In the genomic region with DNA sequence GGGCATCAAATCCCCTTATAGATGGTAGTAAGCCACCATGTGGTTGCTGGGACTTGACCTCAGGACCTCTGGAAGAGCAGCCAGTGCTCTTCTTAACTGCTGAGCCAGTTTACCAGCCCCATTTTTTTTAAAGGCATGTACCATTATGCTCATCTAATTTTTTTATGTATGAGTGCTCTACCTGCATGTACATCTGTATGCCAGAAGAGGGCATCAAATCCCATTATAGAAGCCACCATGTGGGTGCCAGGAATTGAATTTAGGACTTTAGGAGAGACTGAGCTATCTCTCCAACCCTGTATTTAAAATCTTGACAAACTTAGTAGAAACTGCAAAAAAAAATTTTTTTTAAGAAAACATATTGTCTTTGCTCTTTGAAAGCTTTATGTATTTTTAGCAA, we compare ENCODE assay signal across 16 mouse cellular contexts. TPM values are rescaled to one million over a fixed set of nuclear protein-coding genes. Genes with fewer than 3 reads are reported as not detected.
A peak's percentile ranks its signal among the peaks of the same experiment; 100 is the strongest.
DNase-seq lines count a peak whose midpoint lies in the region; ATAC-seq and TF ChIP-seq lines count a peak whose summit lies in the region.
"Had no signal": no experiment of that assay in that cellular context is flagged by ENCODE, and none has a peak within 500 bp of the region (broad histone marks: within the 10 kb centered on the region; RNA-seq: fewer than 3 reads in every experiment).

No protein-coding gene starts in this region.

- no peak for ATAC-seq in CD4-positive, CD25-positive, alpha-beta regulatory T cell, adult 4 months
- ATAC-seq in megakaryocyte progenitor cell, adult 5-6 weeks (replicated peaks; ENCODE audit: poor library complexity) = peak; percentile 52; the same call in 1 of the 2 replicates

- no peak overlapping the region for H3K4me3 ChIP-seq in left cerebral cortex, adult 2 months
- H3K4me3 ChIP-seq: neural tube, embryonic 13.5 days had no signal

- TF ChIP-seq CTCF in left cerebral cortex, adult 2 months (IDR thresholded peaks at IDR 0.05) = peak; percentile 61

- intact Hi-C loops in left cerebral cortex, adult 2 months (cut with DNase I) = no loop called here
- intact Hi-C loops in left cerebral cortex, postnatal 36 days (cut with DNase I) = loop anchor here (2.0 kb wide), 1 partner anchor 178 kb away; no protein-coding TSS in a partner anchor

- DNase-seq in CD4-positive, CD25-positive, alpha-beta regulatory T cell, adult 2 months (ENCODE audit: low read depth, low spot score) = peak; percentile 49
- no peak for DNase-seq in left cerebral cortex, adult 2 months (ENCODE audit: extremely low spot score in 1 of 2, low spot score in 2 of 2)
- no peak for DNase-seq in left cerebral cortex, postnatal 36 days (ENCODE audit: low spot score in 2 of 2)
- DNase-seq in ES-CJ7 (ENCODE audit: low read depth, low spot score) = peak; percentile 45
- DNase-seq in right cerebral cortex, postnatal 10 days (ENCODE audit: low spot score in 2 of 2) = no peak
- no peak for DNase-seq in adrenal gland, postnatal 25 days
- DNase-seq: adrenal gland, adult 2 months; cerebellum, adult 18-20 months; heart, postnatal 36 days; kidney, postnatal 14 days had no signal

- H3K27ac ChIP-seq in left cerebral cortex, adult 2 months = no peak overlapping the region
- H3K27ac ChIP-seq: neural tube, embryonic 13.5 days had no signal

RNA-seq across cellular contexts. Expression of gene Zfp809, which starts 5.0 kb away (rescaled TPM):
- polyA plus RNA-seq in CD4-positive, CD25-positive, alpha-beta regulatory T cell, adult 4 months (2017; shearing (Covaris generic)) = 10 to 100 TPM; 47.0 to 48.9 TPM
- 10 to 100 TPM; 21.4 to 21.8 TPM for total RNA-seq in left cerebral cortex, adult 2 months (2021)
- total RNA-seq in left cerebral cortex, postnatal 36 days (2021) = 10 to 100 TPM; 19.1 to 23.6 TPM
- 42.9 and 52.0 TPM in 2 replicates for total RNA-seq in megakaryocyte progenitor cell, adult 5-6 weeks (2015)
- total RNA-seq in megakaryocyte progenitor cell, adult 5-6 weeks (2017) = 28.8 and 32.3 TPM in 2 replicates
- 46.4 and 52.1 TPM in 2 replicates for total RNA-seq in adrenal gland, postnatal 25 days (2021)

RNA-seq across cellular contexts. Expression of gene Zfp599, which starts 29.1 kb away (rescaled TPM):
- 1 to 10 TPM; 7.1 to 7.4 TPM for polyA plus RNA-seq in CD4-positive, CD25-positive, alpha-beta regulatory T cell, adult 4 months (2017; shearing (Covaris generic))
- 1 to 10 TPM; 3.7 to 4.5 TPM for total RNA-seq in left cerebral cortex, adult 2 months (2021)
- 1 to 10 TPM; 4.3 to 4.4 TPM for total RNA-seq in left cerebral cortex, postnatal 36 days (2021)
- total RNA-seq in megakaryocyte progenitor cell, adult 5-6 weeks (2015) = 6.0 and 7.1 TPM in 2 replicates
- 8.0 and 9.0 TPM in 2 replicates for total RNA-seq in megakaryocyte progenitor cell, adult 5-6 weeks (2017)
- total RNA-seq in adrenal gland, postnatal 25 days (2021) = 0.82 and 1.1 TPM in 2 replicates
- total RNA-seq: gastrocnemius, adult 18-20 months had no signal

RNA-seq across cellular contexts. Expression of gene Zfp872, which starts 42.7 kb away (rescaled TPM):
- polyA plus RNA-seq in CD4-positive, CD25-positive, alpha-beta regulatory T cell, adult 4 months (2017; shearing (Covaris generic)) = not detected
- total RNA-seq in left cerebral cortex, adult 2 months (2021) = not detected
- not detected for total RNA-seq in left cerebral cortex, postnatal 36 days (2021)
- not detected in 2 replicates for total RNA-seq in megakaryocyte progenitor cell, adult 5-6 weeks (2015)
- total RNA-seq in megakaryocyte progenitor cell, adult 5-6 weeks (2017) = not detected in 2 replicates
- total RNA-seq in adrenal gland, postnatal 25 days (2021) = 2.4 and 3.2 TPM in 2 replicates
- total RNA-seq: gastrocnemius, adult 18-20 months had no signal
- polyA plus RNA-seq: C2C12; spleen, adult 2 months had no signal

Comparison
In these comparisons a context has a peak if more than half of its experiments do, and no peak if none do; other contexts are left out.
1. DNase-seq: peak in CD4-positive, CD25-positive, alpha-beta regulatory T cell, adult 2 months (single experiment) and ES-CJ7 (single experiment); none in left cerebral cortex, adult 2 months (0 of 2), left cerebral cortex, postnatal 36 days (0 of 2), right cerebral cortex, postnatal 10 days (0 of 2) and adrenal gland, postnatal 25 days (single experiment).